Comparison of ENCODE assay signal across 17 mouse cellular contexts in the genomic region with DNA sequence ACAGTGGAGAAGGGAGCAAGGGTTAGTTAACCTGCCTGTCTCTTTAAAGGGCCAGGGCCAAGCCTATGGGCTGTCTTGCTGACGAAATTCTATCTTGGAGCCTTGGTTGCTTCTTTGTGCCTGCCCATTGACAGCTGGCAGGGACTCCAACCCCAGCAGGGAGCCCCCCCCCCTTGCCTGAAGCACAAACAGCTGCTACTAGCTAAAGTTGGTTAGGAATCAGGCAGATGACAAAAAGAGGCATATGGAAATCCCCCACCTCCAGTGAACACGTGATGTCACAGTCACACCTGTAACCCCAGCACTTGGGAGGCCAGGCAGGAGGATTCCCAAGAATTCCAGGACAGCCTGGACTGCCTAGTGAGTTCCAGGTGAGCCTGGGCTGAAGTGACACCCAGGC. TPM values are rescaled to one million over a fixed set of nuclear protein-coding genes. Genes with fewer than 3 reads are reported as not detected.
DNase-seq lines count a peak whose midpoint lies in the region; ATAC-seq and TF ChIP-seq lines count a peak whose summit lies in the region.
"Had no signal": no experiment of that assay in that cellular context is flagged by ENCODE, and none has a peak within 500 bp of the region (broad histone marks: within the 10 kb centered on the region; RNA-seq: fewer than 3 reads in every experiment).

No protein-coding gene starts in this region.

- no peak for TF ChIP-seq CTCF in C2C12 (IDR thresholded peaks at IDR 0.05; ENCODE audit: control insufficient read depth, insufficient read depth, insufficient read length)

- no peaks in the 10 kb centered on the region for H3K9me3 ChIP-seq in embryonic facial prominence, embryonic 14.5 days (ENCODE audit: control insufficient read depth, low read length)
- H3K9me3 ChIP-seq in embryonic facial prominence, embryonic 10.5 days = no peaks in the 10 kb centered on the region
- no peaks in the 10 kb centered on the region for H3K9me3 ChIP-seq in hindbrain, embryonic 10.5 days
- H3K9me3 ChIP-seq in hindbrain, embryonic 12.5 days (replicated peaks) = no peaks in the 10 kb centered on the region
- no peaks in the 10 kb centered on the region for H3K9me3 ChIP-seq in forebrain, embryonic 10.5 days
- H3K9me3 ChIP-seq: midbrain, embryonic 12.5 days; neural tube, embryonic 13.5 days had no signal

- no peaks in the 10 kb centered on the region for H3K79me2 ChIP-seq in C2C12 (ENCODE audit: control insufficient read depth, insufficient read depth)

- ATAC-seq in embryonic facial prominence, embryonic 14.5 days (ENCODE audit: low read depth) = peak; percentile 80
- no peak for ATAC-seq in hindbrain, embryonic 12.5 days (ENCODE audit: low FRiP score)
- peak; percentile 39 for ATAC-seq in inflammation-experienced regulatory T-cells, adult 6 months

- H3K4me3 ChIP-seq in embryonic facial prominence, embryonic 14.5 days (ENCODE audit: low read depth, low read length) = no peak overlapping the region
- H3K4me3 ChIP-seq in embryonic facial prominence, embryonic 10.5 days = no peak overlapping the region
- no peak overlapping the region for H3K4me3 ChIP-seq in hindbrain, embryonic 10.5 days
- H3K4me3 ChIP-seq in hindbrain, embryonic 12.5 days = no peak overlapping the region
- H3K4me3 ChIP-seq in C2C12 (ENCODE audit: insufficient read depth, poor library complexity, severe bottlenecking) = no peak overlapping the region
- no peak overlapping the region for H3K4me3 ChIP-seq in forebrain, embryonic 10.5 days
- H3K4me3 ChIP-seq: midbrain, embryonic 12.5 days; neural tube, embryonic 13.5 days had no signal

- H3K9ac ChIP-seq in embryonic facial prominence, embryonic 14.5 days (ENCODE audit: low read depth, low read length) = no peak overlapping the region
- no peak overlapping the region for H3K9ac ChIP-seq in hindbrain, embryonic 12.5 days
- H3K9ac ChIP-seq: midbrain, embryonic 12.5 days; neural tube, embryonic 13.5 days had no signal

- H3ac ChIP-seq in C2C12 (ENCODE audit: control insufficient read depth, insufficient read length, low read depth) = no peak overlapping the region

- DNase-seq in embryonic facial prominence, embryonic 14.5 days (ENCODE audit: low spot score) = peak; percentile 61
- DNase-seq in embryonic facial prominence, embryonic 10.5 days (ENCODE audit: low spot score) = no peak
- DNase-seq in hindbrain, embryonic 10.5 days (ENCODE audit: low spot score) = peak; percentile 18
- no peak for DNase-seq in kidney, postnatal 14 days
- DNase-seq in forebrain, embryonic 10.5 days (ENCODE audit: extremely low spot score, low spot score) = no peak
- DNase-seq: cerebellum, adult 2 months; kidney, postnatal 25 days; lung, postnatal 10 days; right cerebral cortex, adult 18-20 months; thymus, adult 18-20 months had no signal

- H3K27me3 ChIP-seq in embryonic facial prominence, embryonic 14.5 days (replicated peaks; ENCODE audit: control insufficient read depth, insufficient read depth, low read length) = no peaks in the 10 kb centered on the region
- H3K27me3 ChIP-seq in embryonic facial prominence, embryonic 10.5 days (replicated peaks; ENCODE audit: low read depth, poor library complexity, severe bottlenecking) = no peaks in the 10 kb centered on the region
- no peaks in the 10 kb centered on the region for H3K27me3 ChIP-seq in hindbrain, embryonic 10.5 days (ENCODE audit: insufficient read depth, poor library complexity, severe bottlenecking)
- 0 out of 2 replicates have a peak, but pooled peaks cover 2% of the 10 kb centered on the region for H3K27me3 ChIP-seq in hindbrain, embryonic 12.5 days
- H3K27me3 ChIP-seq in C2C12 (ENCODE audit: control insufficient read depth, insufficient read depth, insufficient read length) = no peaks in the 10 kb centered on the region
- no peaks in the 10 kb centered on the region for H3K27me3 ChIP-seq in forebrain, embryonic 10.5 days (ENCODE audit: poor library complexity, severe bottlenecking)
- H3K27me3 ChIP-seq: midbrain, embryonic 12.5 days; neural tube, embryonic 13.5 days had no signal

- no peaks in the 10 kb centered on the region for H3K36me3 ChIP-seq in embryonic facial prominence, embryonic 14.5 days (ENCODE audit: control insufficient read depth, insufficient read depth, low read length)
- peaks cover 9% of the 10 kb centered on the region for H3K36me3 ChIP-seq in embryonic facial prominence, embryonic 10.5 days (replicated peaks)
- peaks cover 11% of the 10 kb centered on the region; the same call in 1 of the 2 replicates for H3K36me3 ChIP-seq in hindbrain, embryonic 10.5 days
- H3K36me3 ChIP-seq in hindbrain, embryonic 12.5 days = no peaks in the 10 kb centered on the region; the same call in 1 of the 2 replicates
- no peaks in the 10 kb centered on the region for H3K36me3 ChIP-seq in C2C12 (ENCODE audit: control insufficient read depth, insufficient read depth)
- 0 out of 2 replicates have a peak, but pooled peaks cover 3% of the 10 kb centered on the region for H3K36me3 ChIP-seq in forebrain, embryonic 10.5 days (replicated peaks)
- H3K36me3 ChIP-seq: midbrain, embryonic 12.5 days had no signal

- H3K4me2 ChIP-seq in embryonic facial prominence, embryonic 14.5 days (ENCODE audit: low read depth, low read length) = no peak overlapping the region
- no peak overlapping the region for H3K4me2 ChIP-seq in hindbrain, embryonic 12.5 days (replicated peaks)
- H3K4me2 ChIP-seq: liver, embryonic 11.5 days; midbrain, embryonic 12.5 days; neural tube, embryonic 13.5 days had no signal

- no peak overlapping the region for H3K27ac ChIP-seq in embryonic facial prominence, embryonic 14.5 days (replicated peaks; ENCODE audit: low read depth, low read length)
- H3K27ac ChIP-seq in embryonic facial prominence, embryonic 10.5 days (replicated peaks) = no peak overlapping the region
- no peak overlapping the region for H3K27ac ChIP-seq in hindbrain, embryonic 10.5 days
- no peak overlapping the region for H3K27ac ChIP-seq in hindbrain, embryonic 12.5 days
- no peak overlapping the region for H3K27ac ChIP-seq in forebrain, embryonic 10.5 days
- H3K27ac ChIP-seq: midbrain, embryonic 12.5 days; neural tube, embryonic 13.5 days had no signal

- no peaks in the 10 kb centered on the region for H3K4me1 ChIP-seq in embryonic facial prominence, embryonic 14.5 days (ENCODE audit: control insufficient read depth, insufficient read depth, low read length)
- H3K4me1 ChIP-seq in embryonic facial prominence, embryonic 10.5 days = peaks cover 25% of the 10 kb centered on the region
- peaks cover 17% of the 10 kb centered on the region for H3K4me1 ChIP-seq in hindbrain, embryonic 10.5 days (replicated peaks)
- peaks cover 7% of the 10 kb centered on the region; the same call in 1 of the 2 replicates for H3K4me1 ChIP-seq in hindbrain, embryonic 12.5 days
- H3K4me1 ChIP-seq in forebrain, embryonic 10.5 days = peaks cover 11% of the 10 kb centered on the region; the same call in 1 of the 2 replicates
- H3K4me1 ChIP-seq: midbrain, embryonic 12.5 days had no signal

- 11% methylated on average over 2 of the region's 2 CpGs for WGBS in embryonic facial prominence, embryonic 14.5 days
- WGBS in embryonic facial prominence, embryonic 10.5 days = 25% methylated on average over 2 of the region's 2 CpGs
- WGBS in hindbrain, embryonic 10.5 days = 23% methylated on average over 2 of the region's 2 CpGs
- 12% methylated on average over 2 of the region's 2 CpGs for WGBS in hindbrain, embryonic 12.5 days
- 21% methylated on average over 2 of the region's 2 CpGs for WGBS in forebrain, embryonic 10.5 days

- H3K79me3 ChIP-seq in C2C12 (ENCODE audit: low read depth) = no peaks in the 10 kb centered on the region

RNA-seq across cellular contexts. Expression of gene Popdc2, which starts 1.7 kb away (rescaled TPM):
- 7.6 and 12.8 TPM in 2 replicates for polyA plus RNA-seq in embryonic facial prominence, embryonic 14.5 days (2014; fragmentation: Nextera tagmentation; extraction: Ambion mirVana)
- 2.1 and 2.7 TPM in 2 replicates for polyA plus RNA-seq in embryonic facial prominence, embryonic 10.5 days (2016; fragmentation: Nextera tagmentation; extraction: Ambion mirVana)
- 0.68 and 1.6 TPM in 2 replicates for polyA plus RNA-seq in hindbrain, embryonic 10.5 days (2016; fragmentation: Nextera tagmentation; extraction: Ambion mirVana)
- 0.70 and 1.4 TPM in 2 replicates for polyA plus RNA-seq in hindbrain, embryonic 12.5 days (2016; fragmentation: Nextera tagmentation; extraction: Ambion mirVana)
- 0.30 TPM for polyA plus RNA-seq in C2C12 (2012; fragmentation: generic; extraction: Trizol)
- 10 to 100 TPM in 1 of 3 experiments, 1 to 10 TPM in 1, under 1 TPM in 1; 0.95 to 10.3 (median 2.3) TPM for polyA plus RNA-seq in inflammation-experienced regulatory T-cells, adult 6 months (2017; shearing (Covaris generic))
- polyA plus RNA-seq in forebrain, embryonic 10.5 days (2016; fragmentation: Nextera tagmentation; extraction: Ambion mirVana) = 0.63 and 0.73 TPM in 2 replicates

RNA-seq across cellular contexts. Expression of gene Gm21987, which starts 13.5 kb away (rescaled TPM):
- polyA plus RNA-seq in embryonic facial prominence, embryonic 14.5 days (2014; fragmentation: Nextera tagmentation; extraction: Ambion mirVana) = not detected in 2 replicates
- not detected in 2 replicates for polyA plus RNA-seq in embryonic facial prominence, embryonic 10.5 days (2016; fragmentation: Nextera tagmentation; extraction: Ambion mirVana)
- polyA plus RNA-seq in hindbrain, embryonic 10.5 days (2016; fragmentation: Nextera tagmentation; extraction: Ambion mirVana) = not detected in 2 replicates
- not detected in 2 replicates for polyA plus RNA-seq in hindbrain, embryonic 12.5 days (2016; fragmentation: Nextera tagmentation; extraction: Ambion mirVana)
- not detected for polyA plus RNA-seq in C2C12 (2012; fragmentation: generic; extraction: Trizol)
- not detected for polyA plus RNA-seq in inflammation-experienced regulatory T-cells, adult 6 months (2017; shearing (Covaris generic))
- not detected in 2 replicates for polyA plus RNA-seq in forebrain, embryonic 10.5 days (2016; fragmentation: Nextera tagmentation; extraction: Ambion mirVana)
- polyA plus RNA-seq: cerebellum, adult 2 months; liver, embryonic 11.5 days; midbrain, embryonic 12.5 days; neural tube, embryonic 13.5 days had no signal

RNA-seq across cellular contexts. Expression of gene Cox17, which starts 13.5 kb away (rescaled TPM):
- polyA plus RNA-seq in embryonic facial prominence, embryonic 14.5 days (2014; fragmentation: Nextera tagmentation; extraction: Ambion mirVana) = 133 and 168 TPM in 2 replicates
- polyA plus RNA-seq in embryonic facial prominence, embryonic 10.5 days (2016; fragmentation: Nextera tagmentation; extraction: Ambion mirVana) = 128 and 133 TPM in 2 replicates
- 142 and 146 TPM in 2 replicates for polyA plus RNA-seq in hindbrain, embryonic 10.5 days (2016; fragmentation: Nextera tagmentation; extraction: Ambion mirVana)
- 105 and 116 TPM in 2 replicates for polyA plus RNA-seq in hindbrain, embryonic 12.5 days (2016; fragmentation: Nextera tagmentation; extraction: Ambion mirVana)
- 404 TPM for polyA plus RNA-seq in C2C12 (2012; fragmentation: generic; extraction: Trizol)
- 100 to 1,000 TPM; 213 to 395 (median 300) TPM for polyA plus RNA-seq in inflammation-experienced regulatory T-cells, adult 6 months (2017; shearing (Covaris generic))
- 134 TPM in 2 replicates for polyA plus RNA-seq in forebrain, embryonic 10.5 days (2016; fragmentation: Nextera tagmentation; extraction: Ambion mirVana)

RNA-seq across cellular contexts. Expression of gene Maats1, which starts 18.4 kb away (rescaled TPM):
- polyA plus RNA-seq in embryonic facial prominence, embryonic 14.5 days (2014; fragmentation: Nextera tagmentation; extraction: Ambion mirVana) = 0.62 and 1.8 TPM in 2 replicates
- 0.17 and 0.19 TPM in 2 replicates for polyA plus RNA-seq in embryonic facial prominence, embryonic 10.5 days (2016; fragmentation: Nextera tagmentation; extraction: Ambion mirVana)
- 0.60 and 2.0 TPM in 2 replicates for polyA plus RNA-seq in hindbrain, embryonic 10.5 days (2016; fragmentation: Nextera tagmentation; extraction: Ambion mirVana)
- 1.2 and 1.3 TPM in 2 replicates for polyA plus RNA-seq in hindbrain, embryonic 12.5 days (2016; fragmentation: Nextera tagmentation; extraction: Ambion mirVana)
- 0.61 TPM for polyA plus RNA-seq in C2C12 (2012; fragmentation: generic; extraction: Trizol)
- polyA plus RNA-seq in inflammation-experienced regulatory T-cells, adult 6 months (2017; shearing (Covaris generic)) = under 1 TPM in 1 of 3 experiments, not detected in 2; 0.19 TPM
- 0.31 and 0.36 TPM in 2 replicates for polyA plus RNA-seq in forebrain, embryonic 10.5 days (2016; fragmentation: Nextera tagmentation; extraction: Ambion mirVana)
- polyA plus RNA-seq: intestine, embryonic 14.5 days had no signal

Comparison
In these comparisons a context has a peak if more than half of its experiments do, and no peak if none do; other contexts are left out.
1. DNase-seq: peak in embryonic facial prominence, embryonic 14.5 days (single experiment) and hindbrain, embryonic 10.5 days (single experiment); none in embryonic facial prominence, embryonic 10.5 days (single experiment), kidney, postnatal 14 days (single experiment) and forebrain, embryonic 10.5 days (single experiment).